Mouse (Mus musculus): ENCODE data around the gene Caskin1.

Caskin1 gene

GRCm38 (mm10) chr17:24470701-24471527, 17.5 kb upstream of the Caskin1 start:
- DNase-seq (ENCODE audit: low spot score in 2 of 2): peak in 1 of 2 experiments; percentile 31

GRCm38 (mm10) chr17:24472512-24472911, 15.9 kb upstream of the Caskin1 start:
- DNase-seq (ENCODE audit: low spot score in 2 of 2): no peak

- no peak for DNase-seq (ENCODE audit: low spot score in 2 of 2)
These were observed 14.7 kb upstream of the Caskin1 start, which contains the start of gene Bricd5 for GRCm38 (mm10) chr17:24473612-24474275. TSS of gene Bricd5 (plus strand) at chr17:24473884.

GRCm38 (mm10) chr17:24474557-24474956, 13.8 kb upstream of the Caskin1 start:
- no peak for DNase-seq (ENCODE audit: low spot score in 2 of 2)

GRCm38 (mm10) chr17:24475586-24475985, 12.8 kb upstream of the Caskin1 start:
- DNase-seq (ENCODE audit: low spot score in 2 of 2): no peak

GRCm38 (mm10) chr17:24476022-24476776, 12.2 kb upstream of the Caskin1 start:
- no peak for DNase-seq (ENCODE audit: low spot score in 2 of 2)

GRCm38 (mm10) chr17:24477053-24477984, 11.1 kb upstream of the Caskin1 start:
- DNase-seq (ENCODE audit: low spot score in 2 of 2): no peak

- no peak for DNase-seq (ENCODE audit: low spot score in 2 of 2)
These were observed 10.3 kb upstream of the Caskin1 start for GRCm38 (mm10) chr17:24477985-24478600.

- DNase-seq (ENCODE audit: low spot score in 2 of 2): peak; percentile 94 to 96
These were observed 9.6 kb upstream of the Caskin1 start, which contains the start of gene Mlst8 for GRCm38 (mm10) chr17:24478663-24479380. TSS of gene Mlst8 (minus strand) at chr17:24479078.

- no peak for DNase-seq (ENCODE audit: low spot score in 2 of 2)
These were observed 9.0 kb upstream of the Caskin1 start for GRCm38 (mm10) chr17:24479431-24479830.

- no peak for DNase-seq (ENCODE audit: low spot score in 2 of 2)
These were observed 8.1 kb upstream of the Caskin1 start for GRCm38 (mm10) chr17:24480201-24480826.

- no peak for DNase-seq (ENCODE audit: low spot score in 2 of 2)
These were observed 7.2 kb upstream of the Caskin1 start for GRCm38 (mm10) chr17:24481027-24481815.

- DNase-seq (ENCODE audit: low spot score in 2 of 2): no peak
These were observed 4.9 kb upstream of the Caskin1 start for GRCm38 (mm10) chr17:24483495-24483894.

GRCm38 (mm10) chr17:24485090-24485860, 3.1 kb upstream of the Caskin1 start:
- no peak for DNase-seq (ENCODE audit: low spot score in 2 of 2)

- DNase-seq (ENCODE audit: low spot score in 2 of 2): no peak
These were observed 362 bp downstream of the Caskin1 start for GRCm38 (mm10) chr17:24488662-24489264.

GRCm38 (mm10) chr17:24489265-24490030, 1.0 kb downstream of the Caskin1 start:
- no peak for DNase-seq (ENCODE audit: low spot score in 2 of 2)

GRCm38 (mm10) chr17:24490399-24490798, 2.0 kb downstream of the Caskin1 start:
- no peak for DNase-seq (ENCODE audit: low spot score in 2 of 2)
